Mouse (Mus musculus): ENCODE measurements around the gene Pllp. TPM values are rescaled to one million over a fixed set of nuclear protein-coding genes. Genes with fewer than 3 reads are reported as not detected.

Gene Pllp
- polyA plus RNA-seq, 1 experiment from 2014 or later = 1.5 TPM

- peaks cover 17% of the 10 kb centered on the region for H3K27me3 ChIP-seq (ENCODE audit: control insufficient read depth, insufficient read depth, low read length)
- H3K4me1 ChIP-seq (ENCODE audit: control insufficient read depth, insufficient read depth, low read length) = peaks cover 5% of the 10 kb centered on the region; the same call in 1 of the 2 replicates
- no peak overlapping the region for H3K9ac ChIP-seq (replicated peaks; ENCODE audit: low read length)
- no peaks in the 10 kb centered on the region for H3K36me3 ChIP-seq (replicated peaks; ENCODE audit: control insufficient read depth, insufficient read depth, low read depth, low read length)
- no peaks in the 10 kb centered on the region for H3K9me3 ChIP-seq (replicated peaks; ENCODE audit: control insufficient read depth, low read length)
- H3K27ac ChIP-seq (replicated peaks; ENCODE audit: low read depth, low read length) = no peak overlapping the region
- H3K4me3 ChIP-seq (ENCODE audit: low read depth, low read length) = no peak overlapping the region
- WGBS = 85% methylated on average over 4 of the region's 4 CpGs
- H3K4me2 ChIP-seq (ENCODE audit: low read depth, low read length) = no peak overlapping the region
- ATAC-seq (replicated peaks; ENCODE audit: insufficient number of reproducible peaks, low FRiP score, low TSS enrichment, low read depth) (no peak), DNase-seq (ENCODE audit: low spot score) (no peak)
Observed at GRCm38 (mm10) chr8:94700421-94700935, 4.4 kb upstream of the Pllp start.

GRCm38 (mm10) chr8:94699366-94699765 is 3.3 kb upstream of the Pllp start:
- ATAC-seq (replicated peaks; ENCODE audit: insufficient number of reproducible peaks, low FRiP score, low TSS enrichment, low read depth) = no peak
- DNase-seq (ENCODE audit: low spot score) = no peak

GRCm38 (mm10) chr8:94697956-94698355 is 1.9 kb upstream of the Pllp start:
- ATAC-seq (replicated peaks; ENCODE audit: insufficient number of reproducible peaks, low FRiP score, low TSS enrichment, low read depth) (no peak), DNase-seq (ENCODE audit: low spot score) (no peak)
- no peaks in the 10 kb centered on the region for H3K9me3 ChIP-seq (replicated peaks; ENCODE audit: control insufficient read depth, low read length)
- WGBS = 80% methylated on average over 6 of the region's 6 CpGs
- no peaks in the 10 kb centered on the region for H3K36me3 ChIP-seq (replicated peaks; ENCODE audit: control insufficient read depth, insufficient read depth, low read depth, low read length)
- H3K4me1 ChIP-seq (ENCODE audit: control insufficient read depth, insufficient read depth, low read length) = peaks cover 10% of the 10 kb centered on the region; the same call in 1 of the 2 replicates
- H3K27ac ChIP-seq (replicated peaks; ENCODE audit: low read depth, low read length) = no peak overlapping the region
- H3K4me2 ChIP-seq (ENCODE audit: low read depth, low read length) = no peak overlapping the region
- peaks cover 29% of the 10 kb centered on the region for H3K27me3 ChIP-seq (ENCODE audit: control insufficient read depth, insufficient read depth, low read length)
- no peak overlapping the region for H3K4me3 ChIP-seq (ENCODE audit: low read depth, low read length)
- H3K9ac ChIP-seq (replicated peaks; ENCODE audit: low read length) = no peak overlapping the region

More at GRCm38 (mm10) chr8:94699366-94699765, 3.3 kb upstream of the Pllp start:
- peaks cover 28% of the 10 kb centered on the region for H3K27me3 ChIP-seq (ENCODE audit: control insufficient read depth, insufficient read depth, low read length)
- no peaks in the 10 kb centered on the region for H3K36me3 ChIP-seq (replicated peaks; ENCODE audit: control insufficient read depth, insufficient read depth, low read depth, low read length)
- H3K4me2 ChIP-seq (ENCODE audit: low read depth, low read length) = no peak overlapping the region
- 71% methylated on average over 16 of the region's 16 CpGs for WGBS
- no peak overlapping the region for H3K9ac ChIP-seq (replicated peaks; ENCODE audit: low read length)
- peaks cover 10% of the 10 kb centered on the region; the same call in 1 of the 2 replicates for H3K4me1 ChIP-seq (ENCODE audit: control insufficient read depth, insufficient read depth, low read length)
- no peak overlapping the region for H3K4me3 ChIP-seq (ENCODE audit: low read depth, low read length)
- no peaks in the 10 kb centered on the region for H3K9me3 ChIP-seq (replicated peaks; ENCODE audit: control insufficient read depth, low read length)
- H3K27ac ChIP-seq (replicated peaks; ENCODE audit: low read depth, low read length) = no peak overlapping the region

GRCm38 (mm10) chr8:94696566-94696965 is 488 bp upstream of the Pllp start:
- DNase-seq (ENCODE audit: low spot score) (no peak), ATAC-seq (replicated peaks; ENCODE audit: insufficient number of reproducible peaks, low FRiP score, low TSS enrichment, low read depth) (no peak)
- 52% methylated on average over 3 of the region's 3 CpGs for WGBS
- peaks cover 29% of the 10 kb centered on the region for H3K27me3 ChIP-seq (ENCODE audit: control insufficient read depth, insufficient read depth, low read length)
- no peak overlapping the region for H3K27ac ChIP-seq (replicated peaks; ENCODE audit: low read depth, low read length)
- H3K9ac ChIP-seq (replicated peaks; ENCODE audit: low read length) = no peak overlapping the region
- H3K4me3 ChIP-seq (ENCODE audit: low read depth, low read length) = no peak overlapping the region
- H3K36me3 ChIP-seq (replicated peaks; ENCODE audit: control insufficient read depth, insufficient read depth, low read depth, low read length) = no peaks in the 10 kb centered on the region
- H3K4me1 ChIP-seq (ENCODE audit: control insufficient read depth, insufficient read depth, low read length) = peaks cover 10% of the 10 kb centered on the region; the same call in 1 of the 2 replicates
- H3K9me3 ChIP-seq (replicated peaks; ENCODE audit: control insufficient read depth, low read length) = no peaks in the 10 kb centered on the region
- H3K4me2 ChIP-seq (ENCODE audit: low read depth, low read length) = no peak overlapping the region

GRCm38 (mm10) chr8:94695341-94695993 is 611 bp downstream of the Pllp start:
- WGBS = under 1% methylated on average over 26 of the region's 31 CpGs
- no peak for DNase-seq (ENCODE audit: low spot score)
- Histone ChIP-seq H3K4me3 (ENCODE audit: low read depth, low read length) (peak overlapping the region; percentile 41), H3K4me2 (ENCODE audit: low read depth, low read length) (peak overlapping the region; percentile 77), H3K27me3 (ENCODE audit: control insufficient read depth, insufficient read depth, low read length) (peaks cover 29% of the 10 kb centered on the region), H3K9ac (replicated peaks; ENCODE audit: low read length) (peak overlapping the region; percentile 28), H3K9me3 (replicated peaks; ENCODE audit: control insufficient read depth, low read length) (no peaks in the 10 kb centered on the region), H3K27ac (replicated peaks; ENCODE audit: low read depth, low read length) (no peak overlapping the region), H3K36me3 (replicated peaks; ENCODE audit: control insufficient read depth, insufficient read depth, low read depth, low read length) (no peaks in the 10 kb centered on the region), H3K4me1 (ENCODE audit: control insufficient read depth, insufficient read depth, low read length) (peaks cover 10% of the 10 kb centered on the region; the same call in 1 of the 2 replicates)
- peak; percentile 58 for ATAC-seq (replicated peaks; ENCODE audit: insufficient number of reproducible peaks, low FRiP score, low TSS enrichment, low read depth)

- Histone ChIP-seq H3K27me3 (ENCODE audit: control insufficient read depth, insufficient read depth, low read length) (peaks cover 29% of the 10 kb centered on the region), H3K4me2 (ENCODE audit: low read depth, low read length) (no peak overlapping the region), H3K36me3 (replicated peaks; ENCODE audit: control insufficient read depth, insufficient read depth, low read depth, low read length) (no peaks in the 10 kb centered on the region), H3K27ac (replicated peaks; ENCODE audit: low read depth, low read length) (no peak overlapping the region), H3K9ac (replicated peaks; ENCODE audit: low read length) (no peak overlapping the region), H3K9me3 (replicated peaks; ENCODE audit: control insufficient read depth, low read length) (no peaks in the 10 kb centered on the region), H3K4me3 (ENCODE audit: low read depth, low read length) (no peak overlapping the region), H3K4me1 (ENCODE audit: control insufficient read depth, insufficient read depth, low read length) (peaks cover 10% of the 10 kb centered on the region; the same call in 1 of the 2 replicates)
- under 1% methylated on average over 6 of the region's 6 CpGs for WGBS
- ATAC-seq (replicated peaks; ENCODE audit: insufficient number of reproducible peaks, low FRiP score, low TSS enrichment, low read depth) (no peak), DNase-seq (ENCODE audit: low spot score) (no peak)
Observed at GRCm38 (mm10) chr8:94694701-94695100, 1.4 kb downstream of the Pllp start.

- ATAC-seq (replicated peaks; ENCODE audit: insufficient number of reproducible peaks, low FRiP score, low TSS enrichment, low read depth) = no peak
- Histone ChIP-seq H3K27me3 (ENCODE audit: control insufficient read depth, insufficient read depth, low read length) (no peaks in the 10 kb centered on the region), H3K9ac (replicated peaks; ENCODE audit: low read length) (no peak overlapping the region), H3K36me3 (replicated peaks; ENCODE audit: control insufficient read depth, insufficient read depth, low read depth, low read length) (no peaks in the 10 kb centered on the region), H3K27ac (replicated peaks; ENCODE audit: low read depth, low read length) (no peak overlapping the region), H3K4me3 (ENCODE audit: low read depth, low read length) (no peak overlapping the region), H3K4me2 (ENCODE audit: low read depth, low read length) (no peak overlapping the region), H3K9me3 (replicated peaks; ENCODE audit: control insufficient read depth, low read length) (no peaks in the 10 kb centered on the region), H3K4me1 (ENCODE audit: control insufficient read depth, insufficient read depth, low read length) (no peaks in the 10 kb centered on the region)
- no peak for DNase-seq (ENCODE audit: low spot score)
- WGBS = 72% methylated on average over 9 of the region's 9 CpGs
Observed at GRCm38 (mm10) chr8:94685953-94686352, 10.1 kb downstream of the Pllp start.

GRCm38 (mm10) chr8:94684287-94684686 is 11.8 kb downstream of the Pllp start:
- Histone ChIP-seq H3K27ac (replicated peaks; ENCODE audit: low read depth, low read length) (no peak overlapping the region), H3K4me1 (ENCODE audit: control insufficient read depth, insufficient read depth, low read length) (no peaks in the 10 kb centered on the region), H3K4me3 (ENCODE audit: low read depth, low read length) (no peak overlapping the region), H3K4me2 (ENCODE audit: low read depth, low read length) (no peak overlapping the region), H3K9ac (replicated peaks; ENCODE audit: low read length) (no peak overlapping the region), H3K36me3 (replicated peaks; ENCODE audit: control insufficient read depth, insufficient read depth, low read depth, low read length) (no peaks in the 10 kb centered on the region), H3K9me3 (replicated peaks; ENCODE audit: control insufficient read depth, low read length) (no peaks in the 10 kb centered on the region), H3K27me3 (ENCODE audit: control insufficient read depth, insufficient read depth, low read length) (no peaks in the 10 kb centered on the region)
- ATAC-seq (replicated peaks; ENCODE audit: insufficient number of reproducible peaks, low FRiP score, low TSS enrichment, low read depth) = no peak
- no peak for DNase-seq (ENCODE audit: low spot score)
- WGBS = 75% methylated on average over 4 of the region's 4 CpGs

All from embryonic facial prominence, embryonic 11.5 days (tissue).